Mouse (Mus musculus): Measurements from ENCODE around the gene Wdr38. TPM values are rescaled to one million over a fixed set of nuclear protein-coding genes. Genes with fewer than 3 reads are reported as not detected.

Gene Wdr38
- polyA plus RNA-seq (2015; fragmentation: Nextera tagmentation; extraction: Ambion mirVana) = 1.5 and 1.7 TPM in 2 replicates

GRCm38 (mm10) chr2:38997386-38998374 is at the start of gene Wdr38:
Gene Wdr38, plus strand, starts transcription at chr2:38997476.

GRCm38 (mm10) chr2:39004880-39005435 is 7.7 kb downstream of the Wdr38 start, which contains the start of gene Arpc5l:
Gene Arpc5l, plus strand, starts transcription at chr2:39005348.

GRCm38 (mm10) chr2:39005574-39006079 is 8.4 kb downstream of the Wdr38 start, which contains the start of gene Rpl35:
Gene Rpl35, minus strand, starts transcription at chr2:39005624.

Other genes starting within 250 kb of the Wdr38 start
- gene Nr6a1, start 69.8 kb upstream of the Wdr38 start, polyA plus RNA-seq (2015; fragmentation: Nextera tagmentation; extraction: Ambion mirVana) = 1.7 and 1.9 TPM in 2 replicates
- 4.2 and 5.2 TPM in 2 replicates for gene Olfml2a, start 65.5 kb upstream of the Wdr38 start, polyA plus RNA-seq (2015; fragmentation: Nextera tagmentation; extraction: Ambion mirVana)
- 169 and 177 TPM in 2 replicates for gene Arpc5l, start 7.9 kb downstream of the Wdr38 start, polyA plus RNA-seq (2015; fragmentation: Nextera tagmentation; extraction: Ambion mirVana)
- 492 and 615 TPM in 2 replicates for gene Rpl35, start 8.1 kb downstream of the Wdr38 start, polyA plus RNA-seq (2015; fragmentation: Nextera tagmentation; extraction: Ambion mirVana)
- 22.5 and 25.4 TPM in 2 replicates for gene Golga1, start 68.1 kb downstream of the Wdr38 start, polyA plus RNA-seq (2015; fragmentation: Nextera tagmentation; extraction: Ambion mirVana)
- 12.9 and 15.3 TPM in 2 replicates for gene Scai, start 193.3 kb downstream of the Wdr38 start, polyA plus RNA-seq (2015; fragmentation: Nextera tagmentation; extraction: Ambion mirVana)
- gene Ppp6c, start 229.0 kb downstream of the Wdr38 start, polyA plus RNA-seq (2015; fragmentation: Nextera tagmentation; extraction: Ambion mirVana) = 47.2 and 56.9 TPM in 2 replicates